Mouse (Mus musculus) cortical plate, adult 2 months (tissue): ENCODE results near the gene Basp1.

Source experiments
- CTCF ChIP-seq: fragments of 200-500 bp; IDR thresholded peaks from 2 replicates; pipeline ENCODE4 v1.5.1; 2011; ENCODE audit warnings: mild to moderate bottlenecking, control low read depth, low read length; ENCODE audit not compliant: insufficient read depth; ENCODE audit errors: extremely low read depth
- POLR2A ChIP-seq: fragments of 200-500 bp; IDR thresholded peaks from 2 replicates; pipeline ENCODE4 v1.6.1; 2011; ENCODE audit warnings: mild to moderate bottlenecking, low read length, control low read depth; ENCODE audit not compliant: insufficient read depth; ENCODE audit errors: extremely low read depth

DNA sequence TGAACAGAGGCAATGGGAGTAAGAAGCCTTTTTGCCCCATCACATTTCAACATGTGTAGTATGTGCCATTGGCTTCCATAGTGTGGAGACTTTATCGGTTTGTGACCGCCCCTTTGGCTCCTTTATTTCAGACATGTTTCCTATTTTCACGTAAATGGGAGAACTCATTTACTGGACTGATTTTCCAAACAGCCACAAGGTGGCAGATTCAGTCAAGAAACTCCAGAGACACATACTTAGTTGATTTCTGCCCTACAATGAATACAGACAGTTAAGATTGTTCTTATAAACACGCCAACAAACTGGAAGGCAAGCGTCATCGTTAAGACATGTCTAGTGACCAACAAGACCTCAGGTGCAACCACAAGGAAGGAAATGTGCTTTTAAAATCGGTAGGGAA, 15.0 kb upstream of the Basp1 start:
- no peak for TF ChIP-seq POLR2A
- TF ChIP-seq CTCF: peak; percentile 22; the same call in 1 of the 2 replicates
